Mouse (Mus musculus): ENCODE data around the gene Ap3m1. TPM values are rescaled to one million over a fixed set of nuclear protein-coding genes. Genes with fewer than 3 reads are reported as not detected.

Ap3m1 gene
- polyA plus RNA-seq, 1 experiment from 2014 or later = 110 TPM

DNA sequence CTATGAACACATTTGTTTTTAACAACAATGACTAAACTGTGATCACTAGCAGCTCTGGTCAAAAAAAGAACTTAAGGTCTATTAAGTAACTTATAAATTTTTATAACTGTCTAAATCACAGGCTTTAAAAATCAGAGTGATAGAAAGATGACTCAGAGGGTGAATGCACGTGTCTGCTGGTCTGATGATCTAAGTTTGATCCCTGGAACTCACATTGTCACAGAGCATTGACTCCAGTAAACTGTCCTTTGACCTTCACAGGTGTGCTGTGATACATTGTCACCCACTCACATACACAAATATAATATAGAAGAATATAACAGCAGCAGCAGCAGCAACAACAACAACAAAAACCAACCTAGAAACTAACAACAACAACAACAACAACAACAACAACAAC is 60.8 kb downstream of the Ap3m1 start:
- H3K9me3 ChIP-seq = no peaks in the 10 kb centered on the region
- H3K36me3 ChIP-seq = peaks cover 6% of the 10 kb centered on the region
- no peak for DNase-seq (ENCODE audit: low spot score)
- H3K4me1 ChIP-seq (replicated peaks) = no peaks in the 10 kb centered on the region
- no peak overlapping the region for H3K4me3 ChIP-seq
- WGBS = 84% methylated on average over 1 of the region's 1 CpGs
- H3K27ac ChIP-seq = no peak overlapping the region
- H3K27me3 ChIP-seq (ENCODE audit: insufficient read depth, poor library complexity, severe bottlenecking) = no peaks in the 10 kb centered on the region

GRCm38 (mm10) chr14:20985482-20985881 is 66.8 kb downstream of the Ap3m1 start:
- WGBS = 68% methylated on average over 3 of the region's 3 CpGs

GRCm38 (mm10) chr14:20983832-20984231 is 68.5 kb downstream of the Ap3m1 start:
- WGBS = 88% methylated on average over 2 of the region's 2 CpGs
- Histone ChIP-seq H3K9me3 (no peaks in the 10 kb centered on the region), H3K36me3 (peaks cover 3% of the 10 kb centered on the region; the same call in 1 of the 2 replicates), H3K4me3 (no peak overlapping the region), H3K4me1 (replicated peaks) (no peaks in the 10 kb centered on the region), H3K27me3 (ENCODE audit: insufficient read depth, poor library complexity, severe bottlenecking) (no peaks in the 10 kb centered on the region), H3K27ac (no peak overlapping the region)
- DNase-seq (ENCODE audit: low spot score) = no peak

More at GRCm38 (mm10) chr14:20985482-20985881, 66.8 kb downstream of the Ap3m1 start:
- no peaks in the 10 kb centered on the region for H3K9me3 ChIP-seq
- no peak overlapping the region for H3K4me3 ChIP-seq
- H3K36me3 ChIP-seq = peaks cover 3% of the 10 kb centered on the region; the same call in 1 of the 2 replicates
- no peak overlapping the region for H3K27ac ChIP-seq
- no peak for DNase-seq (ENCODE audit: low spot score)
- no peaks in the 10 kb centered on the region for H3K4me1 ChIP-seq (replicated peaks)
- H3K27me3 ChIP-seq (ENCODE audit: insufficient read depth, poor library complexity, severe bottlenecking) = no peaks in the 10 kb centered on the region

Other genes starting within 250 kb of the Ap3m1 start
- 0.47 and 0.52 TPM in 2 replicates for gene Plau, start 215.8 kb downstream of the Ap3m1 start, polyA plus RNA-seq (2016; fragmentation: Nextera tagmentation; extraction: Ambion mirVana)
- 31.8 and 32.9 TPM in 2 replicates for gene Vcl, start 123.1 kb downstream of the Ap3m1 start, polyA plus RNA-seq (2016; fragmentation: Nextera tagmentation; extraction: Ambion mirVana)
- gene Adk, start 66 bp upstream of the Ap3m1 start, polyA plus RNA-seq (2016; fragmentation: Nextera tagmentation; extraction: Ambion mirVana) = 115 and 146 TPM in 2 replicates

Data from hindbrain, embryonic 10.5 days (tissue).